Mouse (Mus musculus) hindbrain, postnatal 0 days (tissue): ENCODE measurements at regions not wholly inside any gene's neighbourhood (a gene's known extent, or its start where the extent isn't known, plus 50 kb on each side); places are given as distances from the start of the nearest gene placed in this dataset.

ENCODE experiments used
- ATAC-seq: fragments of 200-750 bp; cut with Nextera tagmentation; 2 replicates; pipeline ENCODE4 v1.8.0; 2017; ENCODE audit warnings: mild to moderate bottlenecking, moderate TSS enrichment, moderate library complexity
- DNase-seq: peaks from one replicate; pipeline ENCODE4 v3.0.0-alpha.2; 2015; ENCODE audit warnings: low spot score
- H3K27ac ChIP-seq: fragments of 300-500 bp; sonication (generic); 2 replicates; pipeline ENCODE4 v1.5.1; 2014; ENCODE audit warnings: mild to moderate bottlenecking
- H3K27me3 ChIP-seq: fragments of 300-500 bp; sonication (generic); 2 replicates; pipeline ENCODE4 v1.6.1; 2014; ENCODE audit warnings: low read length, mixed read lengths; ENCODE audit not compliant: insufficient read depth
- H3K36me3 ChIP-seq: fragments of 300-500 bp; sonication (generic); 2 replicates; pipeline ENCODE4 v1.6.1; 2014; ENCODE audit warnings: low read length, mixed read lengths; ENCODE audit not compliant: insufficient read depth
- H3K4me1 ChIP-seq: fragments of 300-500 bp; sonication (generic); 2 replicates; pipeline ENCODE4 v1.6.1; 2014; ENCODE audit warnings: antibody characterized with exemption, low read length, mixed read lengths; ENCODE audit not compliant: insufficient read depth
- H3K4me2 ChIP-seq: fragments of 300-500 bp; sonication (generic); 2 replicates; pipeline ENCODE4 v1.6.1; 2014; ENCODE audit warnings: low read depth, mild to moderate bottlenecking, low read length, moderate library complexity, mixed read lengths
- H3K4me3 ChIP-seq: fragments of 300-500 bp; sonication (generic); 2 replicates; pipeline ENCODE4 v1.5.1; 2014; ENCODE audit warnings: low read length
- H3K9ac ChIP-seq: fragments of 300-500 bp; sonication (generic); replicated peaks from 2 replicates; pipeline ENCODE4 v1.6.1; 2014; ENCODE audit warnings: mild to moderate bottlenecking, low read length, moderate library complexity, mixed read lengths
- H3K9me3 ChIP-seq: fragments of 300-500 bp; sonication (generic); 2 replicates; pipeline ENCODE4 v1.6.1; 2016; ENCODE audit warnings: low read length, mixed read lengths
- CTCF ChIP-seq: IDR thresholded peaks from 2 replicates; pipeline ENCODE4 v1.5.1; 2016; ENCODE audit warnings: antibody characterized with exemption, control low read depth, low read depth
- WGBS: fragments of 180-500 bp; shearing (Covaris S2); extraction: QIAGEN DNeasy Blood & Tissue Kit; methylation state at CpG from one replicate; pipeline ENCODE4 v1.1.7; 2014; 5-methylcytosine and 5-hydroxymethylcytosine counted together

DNA sequence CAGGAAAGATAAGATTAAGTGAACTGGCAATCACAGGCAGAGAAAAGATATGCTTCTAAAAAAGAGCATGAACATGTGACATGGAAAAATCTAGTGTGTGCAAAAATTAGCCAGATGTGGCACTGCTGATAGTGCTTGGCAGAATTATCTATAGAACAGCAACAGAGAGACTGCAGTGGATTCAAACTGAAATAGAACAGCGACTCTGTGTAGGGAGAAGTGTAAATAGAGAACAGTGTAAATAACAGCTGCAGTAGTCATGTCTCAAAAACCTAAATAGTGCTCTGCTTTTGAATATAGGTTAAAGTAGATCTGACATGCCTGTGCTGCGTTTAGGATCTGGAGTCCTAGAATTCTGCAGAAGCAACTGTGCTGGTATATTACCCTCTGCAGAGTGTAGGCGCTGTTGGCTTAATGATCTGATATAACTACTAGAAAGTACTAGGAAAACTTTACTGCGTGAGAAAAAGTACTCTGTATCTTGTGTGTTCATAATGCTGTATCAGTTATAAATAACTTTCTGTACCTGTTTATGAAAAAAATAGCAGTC, 539.9 kb upstream of the Zfp804a start:
- no peak for DNase-seq
- Histone ChIP-seq H3K27ac (no peak overlapping the region), H3K4me1 (no peaks in the 10 kb centered on the region), H3K9ac (no peak overlapping the region), H3K4me3 (no peak overlapping the region), H3K9me3 (no peaks in the 10 kb centered on the region), H3K36me3 (no peaks in the 10 kb centered on the region), H3K27me3 (no peaks in the 10 kb centered on the region), H3K4me2 (no peak overlapping the region)
- TF ChIP-seq CTCF: no peak
- WGBS: 84% methylated on average over 4 of the region's 4 CpGs
- ATAC-seq: no peak

DNA sequence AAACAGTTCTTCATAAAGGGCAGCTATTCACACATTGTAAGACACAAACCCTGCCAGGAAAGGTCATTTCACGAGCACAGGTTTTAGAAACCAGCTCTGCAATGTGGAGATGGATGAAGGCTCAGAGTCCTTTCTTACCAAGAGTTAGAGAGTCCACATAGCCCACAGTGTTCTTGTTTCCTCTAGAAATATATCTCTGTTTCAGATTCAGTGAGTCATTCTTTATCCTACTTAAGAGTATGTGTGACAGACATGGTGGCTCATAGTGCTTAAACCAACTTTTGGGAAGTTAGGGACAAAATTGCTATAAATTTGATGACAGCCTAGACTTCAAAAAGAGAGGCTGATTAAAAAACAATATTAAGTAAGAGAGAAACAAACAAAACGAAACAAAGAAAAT, 514.9 kb upstream of the Zfp804a start:
- no peak for DNase-seq
- Histone ChIP-seq H3K36me3 (no peaks in the 10 kb centered on the region), H3K27me3 (no peaks in the 10 kb centered on the region), H3K4me3 (no peak overlapping the region), H3K27ac (no peak overlapping the region), H3K9ac (no peak overlapping the region), H3K4me2 (no peak overlapping the region), H3K9me3 (no peaks in the 10 kb centered on the region), H3K4me1 (no peaks in the 10 kb centered on the region)
- 79% methylated on average over 2 of the region's 2 CpGs for WGBS
- ATAC-seq: no peak
- no peak for TF ChIP-seq CTCF

DNA sequence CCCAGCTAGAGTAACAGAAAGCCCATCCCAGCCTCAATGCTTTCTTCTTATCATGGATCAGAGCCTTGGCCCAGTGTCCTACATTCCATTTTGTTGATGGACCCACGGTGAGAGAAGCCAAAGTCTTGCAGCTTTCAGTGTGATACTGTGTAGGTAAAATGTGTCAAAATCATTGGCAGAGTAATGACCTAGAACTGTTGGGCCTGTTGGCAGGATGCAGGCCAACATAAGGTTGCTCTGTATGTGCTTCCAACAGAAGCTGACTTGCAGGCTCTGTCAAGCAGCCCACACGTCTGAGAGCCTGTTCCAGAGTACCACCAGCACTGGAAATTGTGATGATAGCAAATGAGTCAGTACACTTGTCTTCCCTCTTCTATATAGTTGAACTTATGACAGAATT, 503.9 kb upstream of the Zfp804a start:
- Histone ChIP-seq H3K27me3 (no peaks in the 10 kb centered on the region), H3K9me3 (no peaks in the 10 kb centered on the region), H3K9ac (no peak overlapping the region), H3K4me2 (no peak overlapping the region), H3K4me1 (no peaks in the 10 kb centered on the region), H3K27ac (no peak overlapping the region), H3K36me3 (no peaks in the 10 kb centered on the region), H3K4me3 (no peak overlapping the region)
- DNase-seq (peak; percentile 15), ATAC-seq (peak; percentile 35; the same call in 1 of the 2 replicates)
- 68% methylated on average over 2 of the region's 2 CpGs for WGBS
- no peak for TF ChIP-seq CTCF

DNA sequence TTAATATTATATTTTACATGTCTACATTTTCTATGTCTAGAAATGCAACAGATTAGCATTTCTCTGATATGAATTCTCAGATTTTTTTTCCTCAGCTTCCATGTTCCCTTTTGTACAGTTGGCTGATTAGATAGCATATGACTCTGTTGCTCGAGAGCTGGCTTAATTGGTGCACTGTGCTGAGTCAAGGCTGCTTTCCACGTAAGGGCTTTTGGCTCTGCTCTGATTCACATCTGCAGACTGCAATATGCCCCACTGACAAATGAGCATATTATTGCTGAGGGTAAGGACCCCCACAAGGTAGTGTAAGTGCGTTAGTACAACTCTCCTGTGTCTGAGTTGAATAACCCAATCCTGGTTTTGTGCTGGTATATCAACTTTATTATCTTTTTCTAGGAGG, 470.9 kb upstream of the Zfp804a start:
- H3K27me3 ChIP-seq: no peaks in the 10 kb centered on the region
- 56% methylated on average over 3 of the region's 3 CpGs for WGBS
- no peak overlapping the region for H3K4me3 ChIP-seq
- DNase-seq (peak; percentile 24), ATAC-seq (no peak)
- H3K9me3 ChIP-seq: no peaks in the 10 kb centered on the region
- no peaks in the 10 kb centered on the region for H3K36me3 ChIP-seq
- no peaks in the 10 kb centered on the region for H3K4me1 ChIP-seq
- H3K4me2 ChIP-seq: no peak overlapping the region
- no peak overlapping the region for H3K27ac ChIP-seq
- TF ChIP-seq CTCF: no peak
- H3K9ac ChIP-seq: no peak overlapping the region
